Mouse (Mus musculus): ENCODE data around the gene Foxa1. TPM values are rescaled to one million over a fixed set of nuclear protein-coding genes. Genes with fewer than 3 reads are reported as not detected.

Gene Foxa1
- polyA plus RNA-seq, 1 experiment from 2014 or later: 0.16 TPM

- no peaks in the 10 kb centered on the region for H3K36me3 ChIP-seq (ENCODE audit: control insufficient read depth, insufficient read depth)
- H3K9me3 ChIP-seq (ENCODE audit: control insufficient read depth, low read length): no peaks in the 10 kb centered on the region
- no peak for ATAC-seq
- no peak overlapping the region for H3K4me3 ChIP-seq (replicated peaks; ENCODE audit: low read length)
- H3K27me3 ChIP-seq (replicated peaks; ENCODE audit: control insufficient read depth, insufficient read depth, low read length): no peaks in the 10 kb centered on the region
- no peak overlapping the region for H3K27ac ChIP-seq (ENCODE audit: low read length)
- H3K9ac ChIP-seq (replicated peaks; ENCODE audit: low read depth, low read length): no peak overlapping the region
- no peak overlapping the region for H3K4me2 ChIP-seq (ENCODE audit: low read length)
- WGBS: 21% methylated on average over 11 of the region's 11 CpGs
- H3K4me1 ChIP-seq (replicated peaks; ENCODE audit: control insufficient read depth, insufficient read depth, low read length): no peaks in the 10 kb centered on the region
Observed at GRCm38 (mm10) chr12:57508938-57509337, 37.8 kb downstream of the Foxa1 start.

GRCm38 (mm10) chr12:57505329-57505728, 41.4 kb downstream of the Foxa1 start:
- H3K9me3 ChIP-seq (ENCODE audit: control insufficient read depth, low read length): no peaks in the 10 kb centered on the region
- no peak overlapping the region for H3K27ac ChIP-seq (ENCODE audit: low read length)
- no peaks in the 10 kb centered on the region for H3K4me1 ChIP-seq (replicated peaks; ENCODE audit: control insufficient read depth, insufficient read depth, low read length)
- no peak overlapping the region for H3K9ac ChIP-seq (replicated peaks; ENCODE audit: low read depth, low read length)
- no peak overlapping the region for H3K4me3 ChIP-seq (replicated peaks; ENCODE audit: low read length)
- H3K27me3 ChIP-seq (replicated peaks; ENCODE audit: control insufficient read depth, insufficient read depth, low read length): no peaks in the 10 kb centered on the region
- no peak for ATAC-seq
- no peaks in the 10 kb centered on the region for H3K36me3 ChIP-seq (ENCODE audit: control insufficient read depth, insufficient read depth)
- WGBS: 82% methylated on average over 7 of the region's 7 CpGs
- H3K4me2 ChIP-seq (ENCODE audit: low read length): no peak overlapping the region

- Histone ChIP-seq H3K4me3 (replicated peaks; ENCODE audit: low read length) (no peak overlapping the region), H3K4me1 (replicated peaks; ENCODE audit: control insufficient read depth, insufficient read depth, low read length) (no peaks in the 10 kb centered on the region), H3K27me3 (replicated peaks; ENCODE audit: control insufficient read depth, insufficient read depth, low read length) (no peaks in the 10 kb centered on the region), H3K27ac (ENCODE audit: low read length) (no peak overlapping the region), H3K9me3 (ENCODE audit: control insufficient read depth, low read length) (no peaks in the 10 kb centered on the region), H3K36me3 (ENCODE audit: control insufficient read depth, insufficient read depth) (no peaks in the 10 kb centered on the region), H3K9ac (replicated peaks; ENCODE audit: low read depth, low read length) (no peak overlapping the region), H3K4me2 (ENCODE audit: low read length) (no peak overlapping the region)
- 89% methylated on average over 7 of the region's 7 CpGs for WGBS
- no peak for ATAC-seq
Observed at GRCm38 (mm10) chr12:57500246-57500645, 46.5 kb downstream of the Foxa1 start.

- Histone ChIP-seq H3K36me3 (ENCODE audit: control insufficient read depth, insufficient read depth) (no peaks in the 10 kb centered on the region), H3K27me3 (replicated peaks; ENCODE audit: control insufficient read depth, insufficient read depth, low read length) (no peaks in the 10 kb centered on the region), H3K4me3 (replicated peaks; ENCODE audit: low read length) (no peak overlapping the region), H3K27ac (ENCODE audit: low read length) (no peak overlapping the region), H3K4me2 (ENCODE audit: low read length) (no peak overlapping the region), H3K9me3 (ENCODE audit: control insufficient read depth, low read length) (no peaks in the 10 kb centered on the region), H3K4me1 (replicated peaks; ENCODE audit: control insufficient read depth, insufficient read depth, low read length) (no peaks in the 10 kb centered on the region), H3K9ac (replicated peaks; ENCODE audit: low read depth, low read length) (no peak overlapping the region)
- 89% methylated on average over 6 of the region's 6 CpGs for WGBS
- no peak for ATAC-seq
Observed at GRCm38 (mm10) chr12:57496347-57497119, 50.2 kb downstream of the Foxa1 start.

Other genes starting within 250 kb of the Foxa1 start
- 0.16 and 0.18 TPM in 2 replicates for gene Ttc6, start 17.2 kb upstream of the Foxa1 start, polyA plus RNA-seq (2015; fragmentation: Nextera tagmentation; extraction: Ambion mirVana)

Measured in forebrain, embryonic 16.5 days (tissue).